Mouse (Mus musculus): ENCODE results near the gene Dhrs4.

Gene Dhrs4

DNA sequence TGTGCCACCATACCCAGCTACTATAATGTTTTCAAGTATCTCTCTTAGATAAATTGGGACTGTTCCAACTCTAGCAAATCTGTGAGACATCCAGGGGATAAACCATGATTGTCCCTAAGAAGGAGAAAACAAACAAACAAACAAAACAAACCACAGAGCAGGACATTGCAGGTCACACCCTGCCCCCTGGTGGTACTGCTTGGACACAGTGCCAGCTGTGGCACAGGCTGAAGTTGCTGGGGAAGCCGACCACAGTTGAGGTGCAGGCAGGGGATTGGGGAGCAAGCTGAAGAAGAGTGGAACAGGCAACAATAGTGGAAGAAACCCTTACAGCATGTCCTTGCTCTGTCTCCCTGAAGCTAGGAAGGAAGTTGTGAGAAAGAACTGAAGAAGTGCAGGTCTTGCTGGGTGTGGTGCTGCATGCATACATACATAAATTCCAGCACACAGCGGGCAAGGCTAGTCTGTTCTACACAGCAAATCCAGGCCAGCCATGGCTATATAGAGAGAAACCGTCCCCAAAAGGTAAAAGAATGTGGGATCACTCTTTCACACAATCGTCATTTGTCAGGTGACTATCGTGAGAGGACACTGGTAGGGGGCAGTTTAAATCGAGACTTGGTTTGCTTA, 57.7 kb downstream of the Dhrs4 start:
- DNase-seq = peak; percentile 53

Measured in kidney, adult 9 months (tissue).